Mouse (Mus musculus) hindbrain, embryonic 13.5 days (tissue): Measurements from ENCODE around the gene Krtap15. TPM values are rescaled to one million over a fixed set of nuclear protein-coding genes. Genes with fewer than 3 reads are reported as not detected.

Experiments used
- ATAC-seq: fragments of 200-750 bp; cut with Nextera tagmentation; 2 replicates; pipeline ENCODE4 v1.8.0; 2017; ENCODE audit warnings: moderate TSS enrichment; ENCODE audit not compliant: low FRiP score
- H3K27ac ChIP-seq: fragments of 300-500 bp; sonication (generic); 2 replicates; pipeline ENCODE4 v1.5.1; 2015; ENCODE audit warnings: inconsistent platforms, mild to moderate bottlenecking, moderate library complexity
- H3K27me3 ChIP-seq: fragments of 300-500 bp; sonication (generic); 2 replicates; pipeline ENCODE4 v1.6.1; 2015; ENCODE audit warnings: mild to moderate bottlenecking, inconsistent platforms
- H3K36me3 ChIP-seq: fragments of 300-500 bp; sonication (generic); 2 replicates; pipeline ENCODE4 v1.6.1; 2015; ENCODE audit warnings: mild to moderate bottlenecking, inconsistent platforms
- H3K4me1 ChIP-seq: fragments of 300-500 bp; sonication (generic); replicated peaks from 2 replicates; pipeline ENCODE4 v1.6.1; 2015; ENCODE audit warnings: inconsistent platforms
- H3K4me2 ChIP-seq: fragments of 300-500 bp; sonication (generic); 2 replicates; pipeline ENCODE4 v1.6.1; 2015; ENCODE audit warnings: inconsistent platforms, mild to moderate bottlenecking, moderate library complexity
- H3K4me3 ChIP-seq: fragments of 300-500 bp; sonication (generic); 2 replicates; pipeline ENCODE4 v1.5.1; 2015; ENCODE audit warnings: mild to moderate bottlenecking, inconsistent platforms
- H3K9ac ChIP-seq: fragments of 300-500 bp; sonication (generic); 2 replicates; pipeline ENCODE4 v1.6.1; 2015; ENCODE audit warnings: mild to moderate bottlenecking, inconsistent platforms
- H3K9me3 ChIP-seq: fragments of 300-500 bp; sonication (generic); 2 replicates; pipeline ENCODE4 v1.6.1; 2016; ENCODE audit warnings: inconsistent platforms
- WGBS: fragments of 180-500 bp; shearing (Covaris S2); methylation state at CpG from one replicate; pipeline ENCODE4 v1.1.7; 2015; 5-methylcytosine and 5-hydroxymethylcytosine counted together
- polyA plus RNA-seq: library from polyadenylated mRNA; unstranded; fragments of >200 nt; fragmentation: Nextera tagmentation; extraction: Ambion mirVana; gene quantifications from 2 replicates; pipeline ENCODE4 v1.2.1, GENCODE M21; 2015

Krtap15 gene
- polyA plus RNA-seq = not detected in 2 replicates

DNA sequence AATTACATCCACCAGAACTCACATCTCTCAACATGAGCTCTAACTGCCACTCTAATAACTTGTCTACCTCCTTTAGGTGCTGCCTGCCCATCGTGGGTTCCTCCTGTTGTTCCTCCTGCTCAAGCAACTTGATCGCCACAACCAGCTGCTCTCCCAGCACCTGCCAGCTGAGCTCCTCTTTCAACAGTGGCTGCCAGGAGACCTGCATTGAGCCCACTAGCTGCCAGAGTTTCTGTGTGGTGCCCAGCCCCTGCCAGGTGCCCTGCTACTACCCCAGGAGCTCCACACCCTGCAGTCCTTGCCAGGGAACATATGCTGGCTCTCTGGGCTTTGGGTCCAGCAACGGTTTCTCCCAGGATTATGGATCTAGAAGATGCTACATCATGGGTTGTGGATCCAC, at the start of gene Krtap15:
Krtap15 (plus strand) TSS at position 150 of the 400 bp plus-strand sequence.
- H3K4me2 ChIP-seq = no peak within 1 kb of the TSS
- H3K36me3 ChIP-seq = no peaks in the 10 kb centered on the region
- no peaks in the 10 kb centered on the region for H3K4me1 ChIP-seq

DNA sequence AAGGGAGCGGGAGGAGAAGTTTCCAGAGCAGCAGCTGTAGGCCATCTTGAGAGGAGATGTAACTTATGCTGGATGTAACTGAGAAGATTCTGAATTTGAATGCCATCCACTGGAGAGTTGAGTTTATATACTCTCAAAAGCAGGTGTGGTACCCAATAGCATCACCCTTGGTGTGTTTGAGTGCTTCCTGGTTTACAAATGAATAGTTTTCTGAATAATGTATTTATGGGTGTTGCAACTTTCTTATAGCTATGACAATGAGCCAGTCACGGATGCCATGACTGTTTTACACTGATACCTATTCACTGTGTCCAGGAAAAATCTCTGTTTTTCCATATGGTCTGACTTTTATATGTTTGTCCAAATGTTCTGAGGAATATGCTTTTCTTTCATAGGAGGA, 45.9 kb upstream of the Krtap15 start, which contains the start of gene 2310057N15Rik:
2310057N15Rik (minus strand) TSS at position 101 of the 400 bp plus-strand sequence.
- H3K4me2 ChIP-seq = no peak within 1 kb of the TSS
- 87% methylated on average over 2 of the region's 2 CpGs for WGBS
- H3K27ac ChIP-seq = no peak within 1 kb of the TSS
- H3K4me3 ChIP-seq = no peak within 1 kb of the TSS
- H3K9ac ChIP-seq = no peak within 1 kb of the TSS
- no peaks in the 10 kb centered on the region for H3K4me1 ChIP-seq
- no peaks in the 10 kb centered on the region for H3K9me3 ChIP-seq
- no peaks in the 10 kb centered on the region for H3K27me3 ChIP-seq
- H3K36me3 ChIP-seq = no peaks in the 10 kb centered on the region
- no peak for ATAC-seq

More for the DNA sequence above, at the start of gene Krtap15:
- 89% methylated on average over 3 of the region's 3 CpGs for WGBS
- Histone ChIP-seq H3K9me3 (no peaks in the 10 kb centered on the region), H3K27me3 (no peaks in the 10 kb centered on the region), H3K27ac (no peak within 1 kb of the TSS), H3K9ac (no peak within 1 kb of the TSS), H3K4me3 (no peak within 1 kb of the TSS)
- ATAC-seq = no peak

- no peaks in the 10 kb centered on the region for H3K27me3 ChIP-seq
- no peaks in the 10 kb centered on the region for H3K4me1 ChIP-seq
- H3K9ac ChIP-seq = no peak within 1 kb of the TSS
- H3K9me3 ChIP-seq = no peaks in the 10 kb centered on the region
- H3K4me3 ChIP-seq = no peak within 1 kb of the TSS
- H3K27ac ChIP-seq = no peak within 1 kb of the TSS
- ATAC-seq = no peak
- WGBS = 89% methylated on average over 6 of the region's 6 CpGs
- no peaks in the 10 kb centered on the region for H3K36me3 ChIP-seq
- H3K4me2 ChIP-seq = no peak within 1 kb of the TSS
Measured at GRCm38 (mm10) chr16:88777596-88777995, 42.4 kb upstream of the Krtap15 start, which contains the start of gene Gm5965. Gene Gm5965 (plus strand): TSS chr16:88777896.

GRCm38 (mm10) chr16:88786786-88787185, 33.2 kb upstream of the Krtap15 start:
- 81% methylated on average over 2 of the region's 2 CpGs for WGBS
- Histone ChIP-seq H3K4me1 (no peaks in the 10 kb centered on the region), H3K4me3 (no peak overlapping the region), H3K27ac (no peak overlapping the region), H3K9ac (no peak overlapping the region), H3K4me2 (no peak overlapping the region), H3K36me3 (no peaks in the 10 kb centered on the region), H3K27me3 (no peaks in the 10 kb centered on the region), H3K9me3 (no peaks in the 10 kb centered on the region)
- ATAC-seq = no peak

GRCm38 (mm10) chr16:88811827-88812226, 8.2 kb upstream of the Krtap15 start, which contains the start of gene Gm20741:
Gene Gm20741 (minus strand): TSS chr16:88812220.
- H3K9me3 ChIP-seq = no peaks in the 10 kb centered on the region
- H3K36me3 ChIP-seq = no peaks in the 10 kb centered on the region
- H3K27me3 ChIP-seq = no peaks in the 10 kb centered on the region
- WGBS = 92% methylated on average over 2 of the region's 2 CpGs
- H3K4me3 ChIP-seq = no peak within 1 kb of the TSS
- no peak within 1 kb of the TSS for H3K27ac ChIP-seq
- H3K4me1 ChIP-seq = no peaks in the 10 kb centered on the region
- H3K4me2 ChIP-seq = no peak within 1 kb of the TSS
- H3K9ac ChIP-seq = no peak within 1 kb of the TSS
- no peak for ATAC-seq

DNA sequence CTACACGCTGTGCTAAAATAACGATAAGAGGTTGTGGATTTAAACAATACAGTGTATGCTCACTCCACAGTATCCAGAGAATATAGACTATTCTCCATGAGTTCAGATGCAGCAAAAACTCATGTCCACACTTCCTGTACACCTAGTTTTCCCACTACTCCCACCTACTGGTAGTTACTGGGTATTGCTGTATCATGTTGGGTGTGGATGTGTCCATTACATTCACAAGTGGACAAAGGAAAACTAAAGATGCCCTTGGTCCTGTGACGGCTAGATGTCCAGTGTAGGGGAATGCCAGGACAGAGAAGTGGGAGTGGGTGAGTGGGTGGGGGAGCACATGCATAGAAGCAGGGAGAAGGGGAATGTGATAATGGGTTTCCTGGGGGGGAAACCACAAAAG, 3.7 kb downstream of the Krtap15 start:
- no peak overlapping the region for H3K27ac ChIP-seq
- no peaks in the 10 kb centered on the region for H3K4me1 ChIP-seq
- WGBS = 84% methylated on average over 3 of the region's 3 CpGs
- H3K9ac ChIP-seq = no peak overlapping the region
- H3K36me3 ChIP-seq = no peaks in the 10 kb centered on the region
- no peaks in the 10 kb centered on the region for H3K9me3 ChIP-seq
- no peak overlapping the region for H3K4me2 ChIP-seq
- no peak overlapping the region for H3K4me3 ChIP-seq
- no peak for ATAC-seq
- no peaks in the 10 kb centered on the region for H3K27me3 ChIP-seq

- WGBS = 77% methylated on average over 9 of the region's 9 CpGs
- Histone ChIP-seq H3K4me1 (no peaks in the 10 kb centered on the region), H3K9ac (no peak within 1 kb of the TSS), H3K27ac (no peak within 1 kb of the TSS), H3K27me3 (no peaks in the 10 kb centered on the region), H3K4me2 (no peak within 1 kb of the TSS), H3K4me3 (no peak within 1 kb of the TSS), H3K9me3 (no peaks in the 10 kb centered on the region), H3K36me3 (no peaks in the 10 kb centered on the region)
- no peak for ATAC-seq
Measured at GRCm38 (mm10) chr16:88826095-88826652, 6.2 kb downstream of the Krtap15 start, which contains the start of gene Krtap14. Gene Krtap14 (minus strand): TSS chr16:88826145.

GRCm38 (mm10) chr16:88826978-88827377, 7.0 kb downstream of the Krtap15 start:
- H3K4me1 ChIP-seq = no peaks in the 10 kb centered on the region
- H3K36me3 ChIP-seq = no peaks in the 10 kb centered on the region
- no peak overlapping the region for H3K4me2 ChIP-seq
- no peaks in the 10 kb centered on the region for H3K27me3 ChIP-seq
- WGBS = 68% methylated on average over 3 of the region's 3 CpGs
- H3K4me3 ChIP-seq = no peak overlapping the region
- ATAC-seq = no peak
- no peaks in the 10 kb centered on the region for H3K9me3 ChIP-seq
- no peak overlapping the region for H3K27ac ChIP-seq
- H3K9ac ChIP-seq = no peak overlapping the region

DNA sequence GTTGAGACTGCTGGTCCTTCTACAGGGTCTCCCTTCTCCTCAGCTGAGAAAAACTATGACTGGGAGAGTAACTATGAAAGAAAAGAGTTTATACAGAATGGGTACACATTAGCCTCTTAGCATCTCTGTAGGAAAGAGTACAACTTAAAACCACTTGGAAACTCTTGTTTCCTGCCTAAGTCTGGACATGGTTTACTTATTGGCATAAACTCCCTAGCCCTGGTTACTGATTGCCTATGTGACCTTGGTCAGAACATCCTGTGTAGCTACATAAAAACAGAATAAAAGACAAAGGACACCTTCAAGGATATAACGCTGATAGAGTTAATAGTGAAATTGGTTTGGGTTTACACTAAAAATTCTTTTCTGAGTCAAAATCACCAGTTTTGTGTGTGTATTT, 27.3 kb downstream of the Krtap15 start:
- Histone ChIP-seq H3K4me2 (no peak overlapping the region), H3K27ac (no peak overlapping the region), H3K27me3 (no peaks in the 10 kb centered on the region), H3K36me3 (no peaks in the 10 kb centered on the region), H3K9ac (no peak overlapping the region), H3K4me1 (no peaks in the 10 kb centered on the region), H3K9me3 (no peaks in the 10 kb centered on the region), H3K4me3 (no peak overlapping the region)
- 100% methylated on average over 1 of the region's 1 CpGs for WGBS
- no peak for ATAC-seq

DNA sequence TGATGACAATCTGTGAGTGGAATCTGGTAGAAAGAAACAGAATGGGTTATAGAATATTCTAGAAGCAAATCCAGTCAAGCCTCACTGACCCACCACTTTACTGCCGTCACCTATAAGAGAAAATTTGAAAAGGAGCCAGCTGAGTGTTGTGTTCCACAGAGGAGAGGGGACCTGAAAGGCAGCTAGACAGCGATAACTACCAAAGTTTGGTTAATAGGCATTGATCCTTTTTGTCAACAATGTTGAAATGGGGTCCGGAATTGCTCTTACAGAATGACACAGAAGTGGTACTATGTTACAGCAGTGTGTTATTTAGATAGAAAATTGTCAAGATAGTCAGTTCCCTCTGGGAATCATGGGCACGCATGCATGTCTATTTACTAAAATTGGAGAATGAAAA, 28.5 kb downstream of the Krtap15 start:
- 89% methylated on average over 4 of the region's 4 CpGs for WGBS
- H3K9me3 ChIP-seq = no peaks in the 10 kb centered on the region
- H3K27ac ChIP-seq = no peak overlapping the region
- H3K4me3 ChIP-seq = no peak overlapping the region
- no peak overlapping the region for H3K4me2 ChIP-seq
- no peaks in the 10 kb centered on the region for H3K36me3 ChIP-seq
- ATAC-seq = no peak
- no peaks in the 10 kb centered on the region for H3K27me3 ChIP-seq
- H3K4me1 ChIP-seq = no peaks in the 10 kb centered on the region
- no peak overlapping the region for H3K9ac ChIP-seq

DNA sequence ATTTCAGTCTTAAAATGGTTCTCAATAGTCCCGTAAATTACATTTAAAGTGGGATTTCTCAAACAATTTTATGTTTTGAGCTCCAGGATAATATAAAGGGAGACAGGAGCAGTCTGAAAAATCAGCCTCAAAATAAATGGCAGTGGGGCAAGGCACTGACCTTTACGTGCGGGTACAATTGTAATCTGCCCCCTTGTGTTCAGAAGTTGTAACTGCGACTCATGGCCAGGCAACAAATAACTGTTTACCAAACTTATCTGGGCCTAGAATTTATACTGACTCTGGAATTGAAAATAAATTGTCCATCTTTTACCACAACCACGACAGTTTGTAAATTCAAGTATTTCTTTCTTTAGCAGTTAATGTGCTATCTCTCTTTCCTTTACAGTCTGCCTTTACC, 31.4 kb downstream of the Krtap15 start:
- Histone ChIP-seq H3K4me3 (no peak overlapping the region), H3K4me1 (no peaks in the 10 kb centered on the region), H3K9me3 (no peaks in the 10 kb centered on the region), H3K36me3 (no peaks in the 10 kb centered on the region), H3K9ac (no peak overlapping the region), H3K27me3 (no peaks in the 10 kb centered on the region), H3K4me2 (no peak overlapping the region), H3K27ac (no peak overlapping the region)
- 15% methylated on average over 5 of the region's 5 CpGs for WGBS
- no peak for ATAC-seq

- no peaks in the 10 kb centered on the region for H3K9me3 ChIP-seq
- no peak overlapping the region for H3K4me2 ChIP-seq
- no peak overlapping the region for H3K9ac ChIP-seq
- H3K4me3 ChIP-seq = no peak overlapping the region
- H3K36me3 ChIP-seq = no peaks in the 10 kb centered on the region
- no peak overlapping the region for H3K27ac ChIP-seq
- no peaks in the 10 kb centered on the region for H3K4me1 ChIP-seq
- 79% methylated on average over 4 of the region's 4 CpGs for WGBS
- no peak for ATAC-seq
- no peaks in the 10 kb centered on the region for H3K27me3 ChIP-seq
Measured at GRCm38 (mm10) chr16:88864887-88865407, 44.9 kb downstream of the Krtap15 start.

DNA sequence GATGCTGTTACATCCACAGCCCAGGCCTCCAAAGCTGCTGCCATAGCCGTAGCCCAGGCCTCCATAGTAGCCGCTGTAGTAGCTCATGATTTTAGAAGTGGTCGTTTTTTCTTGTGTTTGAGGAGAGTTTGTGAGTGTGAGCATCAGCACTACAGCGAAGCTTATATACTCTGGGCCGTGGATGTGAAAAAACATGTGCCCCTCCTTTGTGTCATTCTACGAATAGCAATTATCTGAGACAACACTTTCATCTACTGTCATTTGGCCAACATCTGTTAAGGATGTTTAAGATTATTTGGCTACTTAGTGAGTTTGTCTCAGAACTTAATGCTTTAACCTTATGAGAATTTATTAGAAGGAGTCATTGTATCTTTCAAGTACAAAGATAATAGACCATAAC, 49.3 kb downstream of the Krtap15 start, which contains the start of gene Krtap19-1:
Krtap19-1 (minus strand) TSS at position 101 of the 400 bp plus-strand sequence.
- H3K4me1 ChIP-seq = no peaks in the 10 kb centered on the region

More for the DNA sequence above, 49.3 kb downstream of the Krtap15 start, which contains the start of gene Krtap19-1:
- H3K27ac ChIP-seq = no peak within 1 kb of the TSS
- no peaks in the 10 kb centered on the region for H3K36me3 ChIP-seq
- 89% methylated on average over 6 of the region's 6 CpGs for WGBS
- ATAC-seq = no peak
- no peaks in the 10 kb centered on the region for H3K9me3 ChIP-seq
- no peak within 1 kb of the TSS for H3K9ac ChIP-seq
- no peaks in the 10 kb centered on the region for H3K27me3 ChIP-seq
- no peak within 1 kb of the TSS for H3K4me2 ChIP-seq
- no peak within 1 kb of the TSS for H3K4me3 ChIP-seq
